8 mouse cellular contexts compared by ENCODE assay signal in the genomic region with DNA sequence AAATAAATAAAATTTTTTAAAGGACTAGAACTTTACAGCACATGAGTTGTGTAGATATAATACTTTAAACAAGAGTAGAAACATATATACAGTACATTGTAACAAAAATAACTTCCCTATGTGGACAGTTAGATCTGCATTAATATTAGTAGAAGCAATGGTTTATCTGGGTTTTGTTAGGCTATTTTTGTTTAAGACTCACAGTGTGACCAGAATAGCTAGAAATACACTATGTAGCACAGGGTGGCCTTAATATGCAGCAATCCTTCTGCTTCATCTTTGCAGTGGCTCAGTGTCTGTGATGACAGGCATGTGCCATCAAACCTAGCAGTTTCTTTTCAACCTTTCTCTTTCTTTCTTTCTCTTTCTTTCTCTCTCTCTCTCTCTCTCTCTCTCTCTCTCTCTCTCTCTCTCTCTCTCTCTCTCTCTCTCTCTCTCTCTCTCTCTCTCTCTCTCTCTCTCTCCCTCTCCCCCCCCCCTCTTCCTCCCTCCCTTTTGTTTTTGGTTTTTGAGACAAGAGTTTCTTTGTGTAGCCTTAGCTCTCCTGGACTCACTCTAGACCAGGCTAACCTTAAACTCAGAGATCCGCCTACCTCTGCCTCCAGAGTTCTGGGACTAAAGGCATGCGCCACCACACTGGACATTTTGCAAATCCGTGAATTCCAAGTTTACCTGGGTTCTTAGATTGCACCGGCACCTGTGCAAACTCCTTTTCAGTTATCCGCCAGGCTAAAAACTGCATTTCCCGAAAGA. TPM values are rescaled to one million over a fixed set of nuclear protein-coding genes. Genes with fewer than 3 reads are reported as not detected.
A peak's percentile ranks its signal among the peaks of the same experiment; 100 is the strongest.
DNase-seq lines count a peak whose midpoint lies in the region; ATAC-seq and TF ChIP-seq lines count a peak whose summit lies in the region.

No protein-coding gene starts in this region.

- peak overlapping the region; percentile 77 for H3K4me2 ChIP-seq in heart, embryonic 15.5 days
- H3K4me2 ChIP-seq in forebrain, embryonic 16.5 days (ENCODE audit: low read length), result peak overlapping the region; percentile 61
- peak overlapping the region; percentile 93 for H3K4me2 ChIP-seq in liver, postnatal 0 days (ENCODE audit: low read depth, low read length)

- WGBS in heart, embryonic 15.5 days, result under 1% methylated on average over 6 of the region's 6 CpGs
- 0% methylated on average over 6 of the region's 6 CpGs for WGBS in forebrain, embryonic 16.5 days
- WGBS in liver, postnatal 0 days (ENCODE audit: insufficient replicate concordance), result under 1% methylated on average over 6 of the region's 6 CpGs

- no peak for TF ChIP-seq EP300 in ES-Bruce4 (IDR thresholded peaks at IDR 0.05; ENCODE audit: insufficient read depth, low read depth, low read length)
- TF ChIP-seq EP300 in liver, postnatal 0 days (IDR thresholded peaks at IDR 0.05; ENCODE audit: low read depth), result no peak

- peak overlapping the region; percentile 64 for H3K4me3 ChIP-seq in heart, embryonic 15.5 days
- H3K4me3 ChIP-seq in ES-Bruce4 (ENCODE audit: low read depth, low read length), result peak overlapping the region; percentile 95
- peak overlapping the region; percentile 81 for H3K4me3 ChIP-seq in forebrain, embryonic 16.5 days (replicated peaks; ENCODE audit: low read length)
- peak overlapping the region; percentile 89 for H3K4me3 ChIP-seq in liver, postnatal 0 days (ENCODE audit: low read depth, low read length)

- H3K36me3 ChIP-seq in heart, embryonic 15.5 days, result peaks cover 35% of the 10 kb centered on the region
- peaks cover 27% of the 10 kb centered on the region for H3K36me3 ChIP-seq in ES-Bruce4 (ENCODE audit: control insufficient read depth, insufficient read depth, low read length, poor library complexity, severe bottlenecking)
- peaks cover 18% of the 10 kb centered on the region for H3K36me3 ChIP-seq in forebrain, embryonic 16.5 days (ENCODE audit: control insufficient read depth, insufficient read depth)
- H3K36me3 ChIP-seq in liver, postnatal 0 days (replicated peaks; ENCODE audit: insufficient read depth, low read length), result peaks cover 36% of the 10 kb centered on the region

- peaks cover 13% of the 10 kb centered on the region for H3K4me1 ChIP-seq in heart, embryonic 15.5 days (replicated peaks)
- no peaks in the 10 kb centered on the region for H3K4me1 ChIP-seq in ES-Bruce4 (ENCODE audit: control insufficient read depth, insufficient read depth, low read length)
- peaks cover 14% of the 10 kb centered on the region for H3K4me1 ChIP-seq in forebrain, embryonic 16.5 days (replicated peaks; ENCODE audit: control insufficient read depth, insufficient read depth, low read length)
- peaks cover 14% of the 10 kb centered on the region for H3K4me1 ChIP-seq in liver, postnatal 0 days (ENCODE audit: insufficient read depth)

- H3K9me3 ChIP-seq in heart, embryonic 15.5 days (replicated peaks), result no peaks in the 10 kb centered on the region
- no peaks in the 10 kb centered on the region for H3K9me3 ChIP-seq in ES-Bruce4 (replicated peaks; ENCODE audit: control insufficient read depth, insufficient read depth, low read length, poor library complexity, severe bottlenecking)
- no peaks in the 10 kb centered on the region for H3K9me3 ChIP-seq in forebrain, embryonic 16.5 days (ENCODE audit: control insufficient read depth, low read length)
- H3K9me3 ChIP-seq in liver, postnatal 0 days (ENCODE audit: low read length), result no peaks in the 10 kb centered on the region

- intact Hi-C loops in heart, postnatal 25 days (cut with DNase I), result no loop called here

- TF ChIP-seq CTCF in ES-Bruce4 (IDR thresholded peaks at IDR 0.05; ENCODE audit: low read depth, low read length), result no peak
- no peak for TF ChIP-seq CTCF in liver, postnatal 0 days (IDR thresholded peaks at IDR 0.05; ENCODE audit: low read depth)

- no peak for TF ChIP-seq POLR2A in ES-Bruce4 (IDR thresholded peaks at IDR 0.05; ENCODE audit: insufficient read depth, low read length)

- DNase-seq in heart, postnatal 25 days (ENCODE audit: low spot score), result no peak
- no peak for DNase-seq in liver, postnatal 0 days
- no peak for DNase-seq in c-Kit-positive CD71-positive TER-119-positive erythroid progenitor cells, embryonic 14.5 days (ENCODE audit: low spot score)
- no peak for DNase-seq in embryo, embryonic 10 days (ENCODE audit: low spot score)
- no peak for DNase-seq in cerebellum, postnatal 14 days

- ATAC-seq in heart, embryonic 15.5 days (replicated peaks; ENCODE audit: insufficient number of reproducible peaks, insufficient read depth, low FRiP score, low read depth), result peak; percentile 38
- peak; percentile 62 for ATAC-seq in forebrain, embryonic 16.5 days
- ATAC-seq in liver, postnatal 0 days, result peak; percentile 20

- no peak overlapping the region for H3K27ac ChIP-seq in heart, embryonic 15.5 days
- no peak overlapping the region for H3K27ac ChIP-seq in ES-Bruce4 (ENCODE audit: insufficient read depth, low read length)
- peak overlapping the region; percentile 66 for H3K27ac ChIP-seq in forebrain, embryonic 16.5 days (ENCODE audit: low read length)
- no peak overlapping the region for H3K27ac ChIP-seq in liver, postnatal 0 days (ENCODE audit: low read depth)

- H3K27me3 ChIP-seq in heart, embryonic 15.5 days, result no peaks in the 10 kb centered on the region
- no peaks in the 10 kb centered on the region for H3K27me3 ChIP-seq in ES-Bruce4 (ENCODE audit: control insufficient read depth, insufficient read depth, low read length, poor library complexity, severe bottlenecking)
- no peaks in the 10 kb centered on the region for H3K27me3 ChIP-seq in forebrain, embryonic 16.5 days (replicated peaks; ENCODE audit: control insufficient read depth, insufficient read depth, low read length)
- H3K27me3 ChIP-seq in liver, postnatal 0 days (ENCODE audit: insufficient read depth, low read length), result no peaks in the 10 kb centered on the region

- H3K9ac ChIP-seq in heart, embryonic 15.5 days, result peak overlapping the region; percentile 42; the same call in 1 of the 2 replicates
- H3K9ac ChIP-seq in ES-Bruce4 (ENCODE audit: low read depth, poor library complexity, severe bottlenecking), result peak overlapping the region; percentile 69
- peak overlapping the region; percentile 64 for H3K9ac ChIP-seq in forebrain, embryonic 16.5 days (replicated peaks; ENCODE audit: low read depth, low read length)
- H3K9ac ChIP-seq in liver, postnatal 0 days (replicated peaks), result peak overlapping the region; percentile 53

RNA-seq across cellular contexts. Expression of gene Psmc3, which starts 0.5 kb away (rescaled TPM):
- 227 and 228 TPM in 2 replicates for polyA plus RNA-seq in heart, embryonic 15.5 days (2015; fragmentation: Nextera tagmentation; extraction: Ambion mirVana)
- total RNA-seq in heart, postnatal 25 days (2021), result 100 to 1,000 TPM; 209 to 241 TPM
- 183 and 203 TPM in 2 replicates for polyA plus RNA-seq in ES-Bruce4 (2011; ENCODE audit: insufficient read depth, insufficient read length, low read depth, missing spikeins)
- polyA plus RNA-seq in forebrain, embryonic 16.5 days (2015; fragmentation: Nextera tagmentation; extraction: Ambion mirVana), result 236 and 238 TPM in 2 replicates
- 109 and 112 TPM in 2 replicates for polyA plus RNA-seq in liver, postnatal 0 days (2015; fragmentation: Nextera tagmentation; extraction: Ambion mirVana)

RNA-seq across cellular contexts. Expression of gene Slc39a13, which starts 16.9 kb away (rescaled TPM):
- 53.5 and 63.2 TPM in 2 replicates for polyA plus RNA-seq in heart, embryonic 15.5 days (2015; fragmentation: Nextera tagmentation; extraction: Ambion mirVana)
- 10 to 100 TPM; 22.9 to 28.2 TPM for total RNA-seq in heart, postnatal 25 days (2021)
- polyA plus RNA-seq in ES-Bruce4 (2011; ENCODE audit: insufficient read depth, insufficient read length, low read depth, missing spikeins), result 9.2 and 14.1 TPM in 2 replicates
- polyA plus RNA-seq in forebrain, embryonic 16.5 days (2015; fragmentation: Nextera tagmentation; extraction: Ambion mirVana), result 23.1 and 33.3 TPM in 2 replicates
- polyA plus RNA-seq in liver, postnatal 0 days (2015; fragmentation: Nextera tagmentation; extraction: Ambion mirVana), result 7.2 TPM in 2 replicates

RNA-seq across cellular contexts. Expression of gene Rapsn, which starts 17.9 kb away (rescaled TPM):
- polyA plus RNA-seq in heart, embryonic 15.5 days (2015; fragmentation: Nextera tagmentation; extraction: Ambion mirVana), result 27.4 and 33.7 TPM in 2 replicates
- 10 to 100 TPM; 16.4 to 16.7 TPM for total RNA-seq in heart, postnatal 25 days (2021)
- 0.42 TPM in 1 of 2 replicates, not detected in the other for polyA plus RNA-seq in ES-Bruce4 (2011; ENCODE audit: insufficient read depth, insufficient read length, low read depth, missing spikeins)
- 0.51 and 0.86 TPM in 2 replicates for polyA plus RNA-seq in forebrain, embryonic 16.5 days (2015; fragmentation: Nextera tagmentation; extraction: Ambion mirVana)
- polyA plus RNA-seq in liver, postnatal 0 days (2015; fragmentation: Nextera tagmentation; extraction: Ambion mirVana), result 1.6 and 1.8 TPM in 2 replicates

RNA-seq across cellular contexts. Expression of gene Spi1, which starts 28.8 kb away (rescaled TPM):
- polyA plus RNA-seq in heart, embryonic 15.5 days (2015; fragmentation: Nextera tagmentation; extraction: Ambion mirVana), result 3.9 and 8.6 TPM in 2 replicates
- total RNA-seq in heart, postnatal 25 days (2021), result 1 to 10 TPM; 3.7 to 4.3 TPM
- not detected in 2 replicates for polyA plus RNA-seq in ES-Bruce4 (2011; ENCODE audit: insufficient read depth, insufficient read length, low read depth, missing spikeins)
- polyA plus RNA-seq in forebrain, embryonic 16.5 days (2015; fragmentation: Nextera tagmentation; extraction: Ambion mirVana), result 1.7 and 1.9 TPM in 2 replicates
- polyA plus RNA-seq in liver, postnatal 0 days (2015; fragmentation: Nextera tagmentation; extraction: Ambion mirVana), result 31.7 and 35.5 TPM in 2 replicates

Comparison
In these comparisons a context has a peak if more than half of its experiments do, and no peak if none do; other contexts are left out.
1. RNA of gene Rapsn, which starts 17.9 kb away (polyA plus RNA-seq): 27.4 to 33.7 TPM in heart, embryonic 15.5 days; 1.6 to 1.8 TPM in liver, postnatal 0 days, 0.51 to 0.86 TPM in forebrain, embryonic 16.5 days and 0.42 TPM in ES-Bruce4; every median in the first group is over 10 times any median in the second.
2. Peak in every context shown above with its lines, with median percentiles within 50 percentile points of each other: ATAC-seq, H3K4me2 ChIP-seq, H3K4me3 ChIP-seq and H3K9ac ChIP-seq.